Mouse (Mus musculus): Measurements from ENCODE around the gene Zpld1. TPM values are rescaled to one million over a fixed set of nuclear protein-coding genes. Genes with fewer than 3 reads are reported as not detected.

The Zpld1 gene
- polyA plus RNA-seq, 1 experiment from 2014 or later, result 0.58 TPM

GRCm38 (mm10) chr16:55203945-55204344 is 93.8 kb downstream of the Zpld1 start:
- no peak for TF ChIP-seq CTCF (IDR thresholded peaks at IDR 0.05; ENCODE audit: low read depth)
- ATAC-seq (replicated peaks; ENCODE audit: low FRiP score, low read depth), result no peak
- H3K4me1 ChIP-seq (replicated peaks; ENCODE audit: insufficient read depth, low read length), result no peaks in the 10 kb centered on the region
- no peaks in the 10 kb centered on the region for H3K36me3 ChIP-seq (ENCODE audit: insufficient read depth, low read length)
- H3K9me3 ChIP-seq (replicated peaks; ENCODE audit: low read length), result no peaks in the 10 kb centered on the region
- no peak overlapping the region for H3K27ac ChIP-seq
- no peak overlapping the region for H3K9ac ChIP-seq (ENCODE audit: low read depth, low read length)
- no peak overlapping the region for H3K4me2 ChIP-seq (ENCODE audit: low read length)
- 88% methylated on average over 1 of the region's 1 CpGs for WGBS
- DNase-seq (ENCODE audit: low spot score), result no peak
- no peak overlapping the region for H3K4me3 ChIP-seq (replicated peaks; ENCODE audit: low read depth, low read length)
- H3K27me3 ChIP-seq (ENCODE audit: insufficient read depth, low read length), result no peaks in the 10 kb centered on the region

GRCm38 (mm10) chr16:55190397-55190796 is 107.4 kb downstream of the Zpld1 start:
- no peaks in the 10 kb centered on the region for H3K36me3 ChIP-seq (ENCODE audit: insufficient read depth, low read length)
- DNase-seq (ENCODE audit: low spot score), result no peak
- H3K27ac ChIP-seq, result no peak overlapping the region
- no peaks in the 10 kb centered on the region for H3K9me3 ChIP-seq (replicated peaks; ENCODE audit: low read length)
- ATAC-seq (replicated peaks; ENCODE audit: low FRiP score, low read depth), result no peak
- TF ChIP-seq CTCF (IDR thresholded peaks at IDR 0.05; ENCODE audit: low read depth), result no peak
- no peak overlapping the region for H3K4me2 ChIP-seq (ENCODE audit: low read length)
- H3K4me1 ChIP-seq (replicated peaks; ENCODE audit: insufficient read depth, low read length), result no peaks in the 10 kb centered on the region
- WGBS, result 82% methylated on average over 2 of the region's 2 CpGs
- no peak overlapping the region for H3K9ac ChIP-seq (ENCODE audit: low read depth, low read length)
- no peaks in the 10 kb centered on the region for H3K27me3 ChIP-seq (ENCODE audit: insufficient read depth, low read length)
- no peak overlapping the region for H3K4me3 ChIP-seq (replicated peaks; ENCODE audit: low read depth, low read length)

- no peak for ATAC-seq (replicated peaks; ENCODE audit: low FRiP score, low read depth)
- DNase-seq (ENCODE audit: low spot score), result no peak
- Histone ChIP-seq H3K4me3 (replicated peaks; ENCODE audit: low read depth, low read length) (no peak overlapping the region), H3K27ac (no peak overlapping the region), H3K9me3 (replicated peaks; ENCODE audit: low read length) (no peaks in the 10 kb centered on the region), H3K36me3 (ENCODE audit: insufficient read depth, low read length) (no peaks in the 10 kb centered on the region), H3K27me3 (ENCODE audit: insufficient read depth, low read length) (no peaks in the 10 kb centered on the region), H3K9ac (ENCODE audit: low read depth, low read length) (no peak overlapping the region), H3K4me1 (replicated peaks; ENCODE audit: insufficient read depth, low read length) (no peaks in the 10 kb centered on the region), H3K4me2 (ENCODE audit: low read length) (no peak overlapping the region)
- TF ChIP-seq CTCF (IDR thresholded peaks at IDR 0.05; ENCODE audit: low read depth), result no peak
- 90% methylated on average over 1 of the region's 1 CpGs for WGBS
Observed at GRCm38 (mm10) chr16:55185370-55185769, 112.4 kb downstream of the Zpld1 start.
